Mouse (Mus musculus) liver, postnatal 0 days (tissue): ENCODE results near the gene Brd9.

Experiments
- CTCF ChIP-seq: sonication (generic); IDR thresholded peaks from 2 replicates; pipeline ENCODE4 v1.5.1; 2016; ENCODE audit warnings: antibody characterized with exemption, low read depth
- EP300 ChIP-seq: IDR thresholded peaks from 2 replicates; pipeline ENCODE4 v1.6.1; 2016; ENCODE audit warnings: antibody characterized with exemption, low read depth, mild to moderate bottlenecking

GRCm38 (mm10) chr13:73960117-73960652 is 22.6 kb downstream of the Brd9 start:
- TF ChIP-seq CTCF (no peak), EP300 (no peak)
